Mouse (Mus musculus): Measurements from ENCODE around the gene Cep83. TPM values are rescaled to one million over a fixed set of nuclear protein-coding genes. Genes with fewer than 3 reads are reported as not detected.
"Not testable (repeated sequence)": the region's sequence is repeated elsewhere in the genome, so short reads cannot be mapped to it uniquely, and the experiment has no call there.

Cep83 gene
- polyA plus RNA-seq, 1 experiment = 26.7 TPM

DNA sequence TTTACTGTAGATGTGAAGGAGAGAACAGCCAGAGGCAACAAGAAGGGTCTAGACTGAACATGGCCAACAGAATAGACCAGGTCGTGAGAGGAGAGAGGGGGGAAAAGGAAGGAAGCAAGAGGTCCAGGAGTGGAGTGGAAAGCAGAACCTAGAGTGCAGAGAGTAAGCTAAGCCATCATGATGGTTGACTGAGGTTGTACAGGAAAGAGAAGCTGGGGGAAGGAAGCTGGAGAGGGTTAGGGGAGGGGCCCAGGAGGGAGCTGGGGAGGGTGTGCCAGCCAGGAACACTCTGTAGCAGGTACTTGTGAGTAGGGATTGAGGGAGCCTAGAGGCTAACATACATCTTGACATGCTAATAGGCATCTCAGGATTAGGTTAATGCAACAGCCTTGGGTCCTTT, 1.9 kb downstream of the Cep83 start:
- Histone ChIP-seq H3K4me1 (ENCODE audit: control insufficient read depth, insufficient read depth, low read length) (peaks cover 2% of the 10 kb centered on the region; the same call in 1 of the 2 replicates), H3K4me3 (replicated peaks; ENCODE audit: insufficient read depth, low read depth, low read length) (no peak overlapping the region), H3K27ac (ENCODE audit: insufficient read depth, low read length) (no peak overlapping the region), H3K27me3 (ENCODE audit: control insufficient read depth, insufficient read depth, low read length) (no peaks in the 10 kb centered on the region)
- 54% methylated on average over 1 of the region's 1 CpGs for WGBS
- no peak for DNase-seq
- TF ChIP-seq POLR2A (IDR thresholded peaks at IDR 0.05; ENCODE audit: borderline replicate concordance, insufficient read depth, low read length) (no peak), CTCF (IDR thresholded peaks at IDR 0.05; ENCODE audit: borderline replicate concordance, insufficient read depth, low read depth, low read length) (no peak)

DNA sequence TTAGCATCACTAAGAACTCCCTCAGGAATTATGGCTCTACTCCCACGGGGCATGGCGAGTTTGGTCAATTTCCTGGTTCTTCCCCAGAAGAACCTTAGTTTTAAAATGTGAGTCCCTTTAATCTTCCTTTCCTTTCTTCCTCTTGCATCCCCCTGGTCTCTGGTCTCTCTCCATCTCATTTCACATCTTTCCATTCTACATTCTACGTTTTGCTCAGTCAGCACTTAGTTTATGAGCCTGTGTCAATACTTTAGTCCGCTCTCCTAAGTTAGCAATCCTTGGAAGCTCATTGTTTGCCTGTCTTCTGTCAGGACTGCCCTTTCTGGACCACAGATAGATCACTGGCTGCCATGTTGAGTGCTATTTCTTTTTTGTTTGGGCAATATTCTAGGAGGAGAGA, 3.7 kb downstream of the Cep83 start:
- no peak for DNase-seq
- WGBS = 93% methylated on average over 4 of the region's 4 CpGs
- Histone ChIP-seq H3K4me3 (replicated peaks; ENCODE audit: insufficient read depth, low read depth, low read length) (no peak overlapping the region), H3K27ac (ENCODE audit: insufficient read depth, low read length) (no peak overlapping the region), H3K4me1 (ENCODE audit: control insufficient read depth, insufficient read depth, low read length) (0 out of 2 replicates have a peak, but pooled peaks cover 2% of the 10 kb centered on the region), H3K27me3 (ENCODE audit: control insufficient read depth, insufficient read depth, low read length) (no peaks in the 10 kb centered on the region)
- TF ChIP-seq CTCF (IDR thresholded peaks at IDR 0.05; ENCODE audit: borderline replicate concordance, insufficient read depth, low read depth, low read length) (no peak), POLR2A (IDR thresholded peaks at IDR 0.05; ENCODE audit: borderline replicate concordance, insufficient read depth, low read length) (no peak)

DNA sequence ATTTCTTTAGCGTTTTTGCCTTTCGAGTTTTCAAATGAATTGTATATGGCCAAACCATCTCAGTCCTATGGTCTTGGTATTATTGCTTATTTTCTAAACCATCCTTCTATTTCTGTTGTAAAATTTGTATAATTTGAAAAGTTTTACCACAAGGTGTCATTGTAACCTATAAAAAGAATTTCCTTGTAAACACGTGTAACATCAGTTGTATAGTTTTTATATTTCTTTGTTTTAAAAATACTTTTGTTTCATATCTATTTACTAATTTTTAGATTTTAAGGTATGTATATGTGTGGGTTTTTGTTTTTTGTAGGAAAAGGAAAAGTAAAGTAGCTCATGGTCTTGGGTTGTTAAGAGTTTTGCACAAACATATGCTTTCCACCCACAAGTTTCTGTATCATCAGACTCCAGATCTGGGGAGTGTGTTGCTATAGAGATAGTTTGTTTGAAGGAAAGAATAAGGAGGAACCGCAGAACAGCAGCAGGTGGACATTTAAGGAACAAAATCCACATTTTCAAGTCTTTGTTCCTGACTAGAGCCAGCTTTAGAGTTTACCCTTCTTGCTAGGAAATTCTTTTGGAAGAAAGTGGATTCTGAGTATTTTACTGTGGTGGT, 17.3 kb downstream of the Cep83 start:
- no peak for DNase-seq
- 60% methylated on average over 4 of the region's 4 CpGs for whole genome bisulfite sequencing
- Histone ChIP-seq H3K27me3 (ENCODE audit: control insufficient read depth, insufficient read depth, low read length) (no peaks in the 10 kb centered on the region), H3K27ac (ENCODE audit: insufficient read depth, low read length) (no peak overlapping the region), H3K4me3 (replicated peaks; ENCODE audit: insufficient read depth, low read depth, low read length) (no peak overlapping the region), H3K4me1 (ENCODE audit: control insufficient read depth, insufficient read depth, low read length) (no peaks in the 10 kb centered on the region)
- TF ChIP-seq POLR2A (IDR thresholded peaks at IDR 0.05; ENCODE audit: borderline replicate concordance, insufficient read depth, low read length) (no peak), CTCF (IDR thresholded peaks at IDR 0.05; ENCODE audit: borderline replicate concordance, insufficient read depth, low read depth, low read length) (no peak)

DNA sequence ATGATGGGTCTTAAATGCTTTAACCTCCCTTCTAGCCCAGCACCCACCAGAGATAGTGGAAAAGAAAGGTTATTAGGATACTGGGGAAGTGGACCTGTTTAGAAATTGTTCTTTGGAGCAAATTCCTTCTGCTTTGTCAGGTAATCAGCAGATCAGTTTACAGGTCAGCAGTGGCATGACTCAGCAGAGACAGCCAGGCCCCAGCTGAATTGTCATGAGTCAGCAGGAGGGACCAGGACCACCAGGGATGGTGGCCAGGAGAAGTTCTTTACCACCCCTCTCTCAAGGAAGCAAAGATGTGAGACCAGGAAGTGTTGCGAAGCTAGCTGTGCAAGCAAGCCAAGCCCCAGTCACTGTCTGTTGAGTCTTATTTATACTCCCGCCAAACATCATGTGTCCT, 18.2 kb downstream of the Cep83 start:
- 95% methylated on average over 2 of the region's 2 CpGs for WGBS
- Histone ChIP-seq H3K4me1 (ENCODE audit: control insufficient read depth, insufficient read depth, low read length) (no peaks in the 10 kb centered on the region), H3K27me3 (ENCODE audit: control insufficient read depth, insufficient read depth, low read length) (no peaks in the 10 kb centered on the region), H3K4me3 (replicated peaks; ENCODE audit: insufficient read depth, low read depth, low read length) (no peak overlapping the region), H3K27ac (ENCODE audit: insufficient read depth, low read length) (no peak overlapping the region)
- DNase-seq = no peak
- TF ChIP-seq POLR2A (IDR thresholded peaks at IDR 0.05; ENCODE audit: borderline replicate concordance, insufficient read depth, low read length) (no peak), CTCF (IDR thresholded peaks at IDR 0.05; ENCODE audit: borderline replicate concordance, insufficient read depth, low read depth, low read length) (no peak)

DNA sequence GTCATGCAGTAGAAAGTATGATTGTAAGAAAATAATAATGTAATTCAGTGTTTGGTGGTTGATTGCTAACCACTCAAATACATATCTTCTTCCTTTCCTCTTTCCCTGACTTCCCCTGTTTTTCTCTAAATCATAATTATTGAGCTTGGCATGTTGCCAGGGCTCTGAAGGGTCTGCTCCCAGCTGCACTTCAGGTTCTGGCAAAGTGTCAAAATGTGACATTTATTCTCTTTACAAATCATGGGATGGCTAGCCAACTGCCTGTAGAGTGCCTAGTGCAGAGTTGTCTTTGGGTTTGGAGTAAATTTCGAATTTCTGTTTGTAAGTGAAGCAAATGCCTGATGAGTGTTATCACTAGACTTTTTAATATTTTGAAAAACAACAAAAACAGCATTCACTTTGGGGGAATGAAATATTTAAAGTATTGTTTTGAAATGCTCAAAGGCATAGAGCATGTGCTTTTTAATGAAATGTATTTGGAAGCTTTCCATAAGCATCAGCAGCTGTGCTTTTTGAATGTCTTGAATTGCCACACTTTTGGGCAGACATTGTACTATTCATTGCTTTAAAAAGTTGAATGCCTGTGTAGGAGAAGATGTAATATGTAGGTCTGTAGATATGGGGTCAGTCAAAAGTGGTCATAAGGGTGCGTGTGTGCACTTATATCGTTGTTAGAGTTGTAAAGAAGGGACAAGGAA, 21.3 kb downstream of the Cep83 start:
- Histone ChIP-seq H3K4me1 (ENCODE audit: control insufficient read depth, insufficient read depth, low read length) (no peaks in the 10 kb centered on the region), H3K27me3 (ENCODE audit: control insufficient read depth, insufficient read depth, low read length) (no peaks in the 10 kb centered on the region), H3K4me3 (replicated peaks; ENCODE audit: insufficient read depth, low read depth, low read length) (no peak overlapping the region), H3K27ac (ENCODE audit: insufficient read depth, low read length) (no peak overlapping the region)
- TF ChIP-seq POLR2A (IDR thresholded peaks at IDR 0.05; ENCODE audit: borderline replicate concordance, insufficient read depth, low read length) (no peak), CTCF (IDR thresholded peaks at IDR 0.05; ENCODE audit: borderline replicate concordance, insufficient read depth, low read depth, low read length) (no peak)
- 34% methylated on average over 3 of the region's 3 CpGs for WGBS
- DNase-seq = no peak

DNA sequence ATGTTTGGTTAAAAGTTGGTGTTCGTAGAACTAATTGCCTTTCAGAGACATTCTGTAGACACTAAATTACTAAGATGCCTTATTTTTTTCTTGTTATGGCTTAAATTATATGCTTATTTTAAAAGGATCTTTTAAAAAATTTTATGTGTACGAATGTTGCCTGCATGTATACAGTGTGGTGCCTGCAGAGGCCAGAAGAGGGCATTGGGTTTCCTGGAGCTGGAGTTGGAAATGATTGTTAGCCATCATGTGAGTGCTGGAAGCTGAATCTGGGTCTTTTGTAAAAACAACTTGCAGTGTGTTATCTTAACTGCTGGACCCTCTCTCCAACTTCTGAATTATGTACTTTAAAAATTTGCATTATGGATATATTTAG, 21.9 kb downstream of the Cep83 start:
- 81% methylated on average over 2 of the region's 2 CpGs for WGBS
- Histone ChIP-seq H3K4me3 (replicated peaks; ENCODE audit: insufficient read depth, low read depth, low read length) (no peak overlapping the region), H3K4me1 (ENCODE audit: control insufficient read depth, insufficient read depth, low read length) (no peaks in the 10 kb centered on the region), H3K27me3 (ENCODE audit: control insufficient read depth, insufficient read depth, low read length) (no peaks in the 10 kb centered on the region), H3K27ac (ENCODE audit: insufficient read depth, low read length) (no peak overlapping the region)
- DNase-seq = no peak
- TF ChIP-seq POLR2A (IDR thresholded peaks at IDR 0.05; ENCODE audit: borderline replicate concordance, insufficient read depth, low read length) (no peak), CTCF (IDR thresholded peaks at IDR 0.05; ENCODE audit: borderline replicate concordance, insufficient read depth, low read depth, low read length) (no peak)

DNA sequence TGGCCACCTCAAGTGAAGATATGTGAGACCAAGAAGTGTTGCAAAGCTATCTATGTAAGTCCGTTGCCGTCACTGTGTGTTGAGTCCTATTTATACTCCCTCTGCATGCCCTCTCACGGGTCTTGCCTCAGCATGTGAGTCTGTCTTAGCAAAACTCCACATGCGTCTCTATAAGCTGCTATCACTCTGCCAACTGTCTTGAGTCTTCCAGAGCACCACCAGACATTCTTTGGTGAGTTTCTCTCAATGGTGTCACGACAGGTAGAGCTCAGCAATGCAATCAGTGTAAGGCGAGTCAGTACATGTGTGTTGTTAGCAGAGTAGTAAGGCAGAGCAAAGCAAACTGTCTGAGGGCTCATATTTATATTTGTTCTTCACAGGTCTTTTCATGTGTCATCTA, 31.8 kb downstream of the Cep83 start:
- WGBS = 86% methylated on average over 6 of the region's 6 CpGs
- TF ChIP-seq CTCF (IDR thresholded peaks at IDR 0.05; ENCODE audit: borderline replicate concordance, insufficient read depth, low read depth, low read length) (no peak), POLR2A (IDR thresholded peaks at IDR 0.05; ENCODE audit: borderline replicate concordance, insufficient read depth, low read length) (no peak)
- H3K27me3 ChIP-seq (ENCODE audit: control insufficient read depth, insufficient read depth, low read length) = no peaks in the 10 kb centered on the region
- H3K4me1 ChIP-seq (ENCODE audit: control insufficient read depth, insufficient read depth, low read length) = no peaks in the 10 kb centered on the region
- H3K27ac ChIP-seq (ENCODE audit: insufficient read depth, low read length) = no peak overlapping the region
- H3K4me3 ChIP-seq (replicated peaks; ENCODE audit: insufficient read depth, low read depth, low read length) = no peak overlapping the region
- DNase-seq = no peak

DNA sequence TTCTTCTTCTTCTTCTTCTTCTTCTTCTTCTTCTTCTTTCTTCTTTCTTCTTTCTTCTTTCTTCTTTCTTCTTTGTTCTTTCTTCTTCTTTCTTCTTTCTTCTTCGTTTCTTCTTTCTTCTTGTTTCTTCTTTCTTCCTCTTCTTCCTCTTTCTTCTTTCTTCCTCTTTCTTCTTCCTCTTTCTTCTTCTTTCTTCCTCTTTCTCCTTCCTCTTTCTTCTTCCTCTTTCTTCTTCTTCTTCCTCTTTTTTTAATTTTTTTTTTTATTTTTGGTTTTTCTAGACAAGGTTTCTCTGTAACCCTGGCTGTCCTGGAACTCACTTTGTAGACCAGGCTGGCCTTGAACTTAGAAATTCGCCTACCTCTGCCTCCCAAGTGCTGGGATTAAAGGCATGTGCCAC, 39.6 kb downstream of the Cep83 start:
- 92% methylated on average over 2 of the region's 2 CpGs for WGBS
- not testable (repeated sequence) for H3K4me1 ChIP-seq (ENCODE audit: control insufficient read depth, insufficient read depth, low read length); DNase-seq; H3K27ac ChIP-seq (ENCODE audit: insufficient read depth, low read length); H3K4me3 ChIP-seq (replicated peaks; ENCODE audit: insufficient read depth, low read depth, low read length); H3K27me3 ChIP-seq (ENCODE audit: control insufficient read depth, insufficient read depth, low read length)
